Mouse (Mus musculus): ENCODE measurements at regions not wholly inside any gene's neighbourhood (a gene's known extent, or its start where the extent isn't known, plus 50 kb on each side); places are given as distances from the start of the nearest gene placed in this dataset.

DNA sequence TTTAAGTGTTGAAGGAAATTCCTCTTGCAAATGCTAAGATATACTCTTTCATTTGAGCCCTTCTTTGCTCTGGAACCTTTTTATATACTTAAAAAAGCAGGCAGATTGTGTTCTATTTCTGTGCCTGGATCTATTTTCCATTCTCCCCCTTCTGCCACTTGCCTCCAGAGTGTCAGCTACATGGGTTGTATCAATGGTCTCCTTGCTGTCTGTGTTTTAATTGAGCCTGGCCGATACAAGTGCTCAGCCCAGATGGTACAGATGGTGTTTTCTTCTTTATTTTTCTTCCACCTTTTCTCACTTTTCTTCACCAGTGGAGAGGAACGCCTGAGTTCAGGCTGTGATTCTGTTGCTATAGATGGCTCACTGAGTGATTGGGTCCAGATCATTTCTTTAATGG, 131.5 kb upstream of the Pdcd1 start:
- TF ChIP-seq CTCF (IDR thresholded peaks at IDR 0.05; ENCODE audit: borderline replicate concordance, control insufficient read depth, extremely low read depth, insufficient read depth, low read length, poor library complexity) (no peak), POLR2A (IDR thresholded peaks at IDR 0.05; ENCODE audit: control insufficient read depth, extremely low read depth, insufficient read depth, low read length, poor library complexity) (no peak)
- WGBS = 96% methylated on average over 2 of the region's 2 CpGs
- Histone ChIP-seq H3K4me3 (ENCODE audit: control insufficient read depth, insufficient read depth, low read length) (no peak overlapping the region), H3K27me3 (ENCODE audit: control insufficient read depth, insufficient read depth, low read length) (no peaks in the 10 kb centered on the region), H3K27ac (ENCODE audit: control insufficient read depth, insufficient read depth, low read length) (no peak overlapping the region), H3K36me3 (ENCODE audit: control insufficient read depth, insufficient read depth, low read length) (no peaks in the 10 kb centered on the region), H3K4me1 (replicated peaks; ENCODE audit: control insufficient read depth, insufficient read depth, low read length) (no peaks in the 10 kb centered on the region)
- DNase-seq = no peak

- no peaks in the 10 kb centered on the region for H3K36me3 ChIP-seq (ENCODE audit: control insufficient read depth, insufficient read depth, low read length)
- 96% methylated on average over 4 of the region's 4 CpGs for WGBS
- TF ChIP-seq POLR2A (IDR thresholded peaks at IDR 0.05; ENCODE audit: control insufficient read depth, extremely low read depth, insufficient read depth, low read length, poor library complexity) (no peak), CTCF (IDR thresholded peaks at IDR 0.05; ENCODE audit: borderline replicate concordance, control insufficient read depth, extremely low read depth, insufficient read depth, low read length, poor library complexity) (no peak)
- H3K4me1 ChIP-seq (replicated peaks; ENCODE audit: control insufficient read depth, insufficient read depth, low read length) = no peaks in the 10 kb centered on the region
- DNase-seq = no peak
- no peak overlapping the region for H3K4me3 ChIP-seq (ENCODE audit: control insufficient read depth, insufficient read depth, low read length)
- H3K27me3 ChIP-seq (ENCODE audit: control insufficient read depth, insufficient read depth, low read length) = no peaks in the 10 kb centered on the region
- H3K27ac ChIP-seq (ENCODE audit: control insufficient read depth, insufficient read depth, low read length) = no peak overlapping the region
These were observed 97.6 kb upstream of the Pdcd1 start for GRCm38 (mm10) chr1:94149958-94150357.

- H3K4me1 ChIP-seq (replicated peaks; ENCODE audit: control insufficient read depth, insufficient read depth, low read length) = no peaks in the 10 kb centered on the region
- DNase-seq = no peak
- TF ChIP-seq CTCF (IDR thresholded peaks at IDR 0.05; ENCODE audit: borderline replicate concordance, control insufficient read depth, extremely low read depth, insufficient read depth, low read length, poor library complexity) (no peak), POLR2A (IDR thresholded peaks at IDR 0.05; ENCODE audit: control insufficient read depth, extremely low read depth, insufficient read depth, low read length, poor library complexity) (no peak)
- no peak overlapping the region for H3K4me3 ChIP-seq (ENCODE audit: control insufficient read depth, insufficient read depth, low read length)
- H3K27ac ChIP-seq (ENCODE audit: control insufficient read depth, insufficient read depth, low read length) = no peak overlapping the region
- no peaks in the 10 kb centered on the region for H3K27me3 ChIP-seq (ENCODE audit: control insufficient read depth, insufficient read depth, low read length)
- H3K36me3 ChIP-seq (ENCODE audit: control insufficient read depth, insufficient read depth, low read length) = no peaks in the 10 kb centered on the region
- WGBS = 10% methylated on average over 4 of the region's 4 CpGs
These were observed 94.7 kb upstream of the Pdcd1 start for GRCm38 (mm10) chr1:94147015-94147414.

DNA sequence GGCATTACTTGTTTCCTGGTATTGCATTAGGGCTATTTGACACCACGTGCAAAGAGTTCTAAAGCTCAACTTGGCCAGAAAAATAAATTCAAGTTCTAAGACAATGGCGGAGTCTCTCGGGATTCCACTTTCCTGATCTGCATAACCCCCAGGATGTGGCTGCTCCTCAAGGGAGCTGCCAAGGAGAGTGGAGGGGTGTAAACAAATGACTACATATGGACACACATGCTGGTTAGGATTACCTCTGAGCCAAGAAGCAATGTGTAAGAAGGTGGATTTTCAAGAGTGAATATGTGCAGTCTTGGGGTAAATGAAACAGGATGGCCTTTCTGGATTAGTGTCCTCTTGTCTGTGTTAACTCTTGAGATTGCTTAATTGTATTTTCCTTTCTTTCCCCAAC, 88.2 kb upstream of the Pdcd1 start:
- H3K4me3 ChIP-seq (ENCODE audit: control insufficient read depth, insufficient read depth, low read length) = no peak overlapping the region
- 84% methylated on average over 3 of the region's 3 CpGs for WGBS
- no peak overlapping the region for H3K27ac ChIP-seq (ENCODE audit: control insufficient read depth, insufficient read depth, low read length)
- DNase-seq = no peak
- no peak for TF ChIP-seq CTCF (IDR thresholded peaks at IDR 0.05; ENCODE audit: borderline replicate concordance, control insufficient read depth, extremely low read depth, insufficient read depth, low read length, poor library complexity)
- TF ChIP-seq POLR2A (IDR thresholded peaks at IDR 0.05; ENCODE audit: control insufficient read depth, extremely low read depth, insufficient read depth, low read length, poor library complexity) = no peak
- H3K36me3 ChIP-seq (ENCODE audit: control insufficient read depth, insufficient read depth, low read length) = no peaks in the 10 kb centered on the region
- no peaks in the 10 kb centered on the region for H3K4me1 ChIP-seq (replicated peaks; ENCODE audit: control insufficient read depth, insufficient read depth, low read length)
- H3K27me3 ChIP-seq (ENCODE audit: control insufficient read depth, insufficient read depth, low read length) = no peaks in the 10 kb centered on the region

GRCm38 (mm10) chr1:94139445-94140062, 87.2 kb upstream of the Pdcd1 start:
- WGBS = 78% methylated on average over 5 of the region's 5 CpGs
- no peaks in the 10 kb centered on the region for H3K36me3 ChIP-seq (ENCODE audit: control insufficient read depth, insufficient read depth, low read length)
- no peak for TF ChIP-seq CTCF (IDR thresholded peaks at IDR 0.05; ENCODE audit: borderline replicate concordance, control insufficient read depth, extremely low read depth, insufficient read depth, low read length, poor library complexity)
- TF ChIP-seq POLR2A (IDR thresholded peaks at IDR 0.05; ENCODE audit: control insufficient read depth, extremely low read depth, insufficient read depth, low read length, poor library complexity) = no peak
- H3K4me1 ChIP-seq (replicated peaks; ENCODE audit: control insufficient read depth, insufficient read depth, low read length) = no peaks in the 10 kb centered on the region
- DNase-seq = no peak
- H3K27ac ChIP-seq (ENCODE audit: control insufficient read depth, insufficient read depth, low read length) = no peak overlapping the region
- H3K4me3 ChIP-seq (ENCODE audit: control insufficient read depth, insufficient read depth, low read length) = no peak overlapping the region
- H3K27me3 ChIP-seq (ENCODE audit: control insufficient read depth, insufficient read depth, low read length) = no peaks in the 10 kb centered on the region

DNA sequence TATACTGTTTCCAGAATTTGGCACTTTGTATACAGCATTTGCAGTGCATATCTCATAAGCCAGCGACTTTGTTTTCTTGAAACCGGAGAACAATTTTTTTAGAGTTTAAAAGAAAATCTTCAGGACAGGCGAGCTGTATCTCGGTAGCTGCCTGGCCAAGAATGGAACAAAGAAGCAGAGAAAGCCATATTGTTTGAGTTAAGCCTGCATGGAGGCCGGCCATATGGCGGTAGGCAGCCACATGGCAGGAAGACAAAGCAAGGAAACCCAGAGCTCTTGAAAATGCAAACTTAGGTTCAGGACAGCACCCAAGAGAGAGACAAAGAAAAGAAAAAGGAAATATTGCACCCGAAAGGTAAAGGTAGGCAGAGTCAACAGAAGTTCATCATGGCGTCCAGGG, 84.4 kb upstream of the Pdcd1 start:
- no peaks in the 10 kb centered on the region for H3K27me3 ChIP-seq (ENCODE audit: control insufficient read depth, insufficient read depth, low read length)
- 99% methylated on average over 8 of the region's 8 CpGs for WGBS
- no peaks in the 10 kb centered on the region for H3K4me1 ChIP-seq (replicated peaks; ENCODE audit: control insufficient read depth, insufficient read depth, low read length)
- H3K36me3 ChIP-seq (ENCODE audit: control insufficient read depth, insufficient read depth, low read length) = no peaks in the 10 kb centered on the region
- TF ChIP-seq CTCF (IDR thresholded peaks at IDR 0.05; ENCODE audit: borderline replicate concordance, control insufficient read depth, extremely low read depth, insufficient read depth, low read length, poor library complexity) (no peak), POLR2A (IDR thresholded peaks at IDR 0.05; ENCODE audit: control insufficient read depth, extremely low read depth, insufficient read depth, low read length, poor library complexity) (no peak)
- no peak overlapping the region for H3K4me3 ChIP-seq (ENCODE audit: control insufficient read depth, insufficient read depth, low read length)
- H3K27ac ChIP-seq (ENCODE audit: control insufficient read depth, insufficient read depth, low read length) = no peak overlapping the region
- no peak for DNase-seq

Measured in thymus, adult 2 months (tissue).